Mouse (Mus musculus): ENCODE results near the gene Vps52. TPM values are rescaled to one million over a fixed set of nuclear protein-coding genes. Genes with fewer than 3 reads are reported as not detected.

Vps52 gene
- total RNA-seq, 2 experiments from 2014 or later = 38.1 to 40.1 TPM

DNA sequence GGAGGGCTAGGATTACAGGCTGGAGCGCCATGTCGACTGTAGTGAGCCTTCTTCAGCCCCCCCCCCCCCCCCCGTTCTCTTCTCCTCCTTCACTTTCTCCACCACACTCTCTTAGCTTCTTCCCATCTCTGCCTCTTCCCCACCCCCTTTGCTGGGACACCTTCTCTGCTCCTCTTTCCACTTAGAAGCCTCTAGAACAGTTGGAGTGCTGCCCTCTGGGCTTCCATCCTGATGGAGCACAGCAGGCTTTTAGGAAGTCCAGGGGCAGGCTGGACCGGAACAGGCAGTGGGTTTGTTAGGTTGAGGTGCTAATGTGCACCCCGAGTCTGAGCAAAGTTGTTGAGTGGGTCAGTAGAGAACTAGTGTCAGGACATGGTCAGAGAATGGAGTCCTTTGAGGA, 54.5 kb downstream of the Vps52 start:
- DNase-seq = no peak

DNA sequence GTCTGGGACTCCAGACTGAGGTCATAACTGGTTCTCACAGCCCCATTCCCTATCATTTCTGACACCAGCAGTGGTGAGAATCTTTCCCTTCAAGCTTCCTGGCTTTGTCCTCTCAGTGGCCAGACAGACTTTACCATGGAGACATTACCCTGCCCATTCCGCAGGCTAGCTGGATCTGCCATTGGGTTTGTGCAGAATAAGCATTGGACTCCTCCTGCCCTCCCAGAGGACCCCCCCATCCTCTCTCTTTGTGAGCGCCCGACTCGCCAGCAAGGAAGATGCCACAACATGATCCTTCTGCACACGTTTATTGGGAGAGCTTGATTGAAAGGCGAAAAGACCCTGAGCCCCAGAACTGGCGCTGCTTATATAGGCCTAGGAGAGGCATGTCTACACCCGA, 57.8 kb downstream of the Vps52 start:
- DNase-seq = no peak

Other genes starting within 250 kb of the Vps52 start
- gene March2, start 237.1 kb upstream of the Vps52 start, total RNA-seq (2021) = 10 to 100 TPM; 84.4 to 96.9 TPM
- 100 to 1,000 TPM; 333 to 343 TPM for gene Rab11b, start 195.3 kb upstream of the Vps52 start, total RNA-seq (2021)
- 10 to 100 TPM; 29.1 to 35.0 TPM for gene Angptl4, start 174.0 kb upstream of the Vps52 start, total RNA-seq (2021)
- gene Kank3, start 145.3 kb upstream of the Vps52 start, total RNA-seq (2021) = 10 to 100 TPM; 57.5 to 58.5 TPM
- gene Rps28, start 131.2 kb upstream of the Vps52 start, total RNA-seq (2021) = 1,000 to 10,000 TPM; 1,097 to 1,179 TPM
- gene Ndufa7, start 131.2 kb upstream of the Vps52 start, total RNA-seq (2021) = 100 to 1,000 TPM; 423 to 447 TPM
- 10 to 100 TPM; 16.8 to 21.4 TPM for gene Cd320, start 112.7 kb upstream of the Vps52 start, total RNA-seq (2021)
- gene Gm7029, start 82.0 kb upstream of the Vps52 start, total RNA-seq (2021) = not detected
- gene Kifc1, start 65.2 kb upstream of the Vps52 start, total RNA-seq (2021) = 10 to 100 TPM; 40.2 to 42.7 TPM
- not detected for gene Platr17, start 50.7 kb upstream of the Vps52 start, total RNA-seq (2021)
- 10 to 100 TPM; 16.5 to 18.0 TPM for gene Daxx, start 46.4 kb upstream of the Vps52 start, total RNA-seq (2021)
- 10 to 100 TPM; 72.3 to 78.5 TPM for gene Tapbp, start 39.9 kb upstream of the Vps52 start, total RNA-seq (2021)
- 10 to 100 TPM; 34.3 to 35.8 TPM for gene Zbtb22, start 39.9 kb upstream of the Vps52 start, total RNA-seq (2021)
- 10 to 100 TPM; 56.5 to 58.1 TPM for gene Rgl2, start 26.3 kb upstream of the Vps52 start, total RNA-seq (2021)
- gene Pfdn6, start 15.5 kb upstream of the Vps52 start, total RNA-seq (2021) = 10 to 100 TPM; 78.0 to 79.5 TPM
- gene Wdr46, start 15.2 kb upstream of the Vps52 start, total RNA-seq (2021) = 10 to 100 TPM; 13.3 to 14.4 TPM
- 1 to 10 TPM; 2.3 to 2.9 TPM for gene B3galt4, start 4.3 kb upstream of the Vps52 start, total RNA-seq (2021)
- gene Rps18, start 189 bp downstream of the Vps52 start, total RNA-seq (2021) = 100 to 1,000 TPM; 648 to 719 TPM
- 10 to 100 TPM; 33.9 to 35.4 TPM for gene H2-K1, start 44.5 kb downstream of the Vps52 start, total RNA-seq (2021)
- 10 to 100 TPM; 18.7 to 19.8 TPM for gene Ring1, start 68.9 kb downstream of the Vps52 start, total RNA-seq (2021)
- 10 to 100 TPM; 63.6 to 69.6 TPM for gene H2-Ke6, start 72.2 kb downstream of the Vps52 start, total RNA-seq (2021)
- 10 to 100 TPM; 83.8 to 86.5 TPM for gene Slc39a7, start 75.9 kb downstream of the Vps52 start, total RNA-seq (2021)
- 10 to 100 TPM; 35.5 to 39.5 TPM for gene Rxrb, start 76.0 kb downstream of the Vps52 start, total RNA-seq (2021)
- 1 to 10 TPM; 1.4 to 2.2 TPM for gene Col11a2, start 83.6 kb downstream of the Vps52 start, total RNA-seq (2021)
- not detected for gene H2-Oa, start 136.5 kb downstream of the Vps52 start, total RNA-seq (2021)
- 1 to 10 TPM; 5.6 to 6.0 TPM for gene H2-DMa, start 163.7 kb downstream of the Vps52 start, total RNA-seq (2021)
- gene Brd2, start 166.8 kb downstream of the Vps52 start, total RNA-seq (2021) = 100 to 1,000 TPM; 125 to 128 TPM
- under 1 TPM; 0.55 to 0.72 TPM for gene H2-DMb2, start 187.5 kb downstream of the Vps52 start, total RNA-seq (2021)
- gene H2-DMb1, start 197.3 kb downstream of the Vps52 start, total RNA-seq (2021) = under 1 TPM; 0.26 to 0.68 TPM
- 1 to 10 TPM; 4.8 to 5.4 TPM for gene Tap1, start 231.7 kb downstream of the Vps52 start, total RNA-seq (2021)
- 1 to 10 TPM; 2.5 to 3.8 TPM for gene Psmb9, start 232.0 kb downstream of the Vps52 start, total RNA-seq (2021)
- 1 to 10 TPM; 3.7 to 7.0 TPM for gene Psmb8, start 241.9 kb downstream of the Vps52 start, total RNA-seq (2021)
- 10 to 100 TPM; 10.7 to 12.3 TPM for gene Tap2, start 247.7 kb downstream of the Vps52 start, total RNA-seq (2021)

All from heart, postnatal 4 days (tissue).